Mouse (Mus musculus): ENCODE results near the gene Ric8b. TPM values are rescaled to one million over a fixed set of nuclear protein-coding genes. Genes with fewer than 3 reads are reported as not detected.
A peak's percentile ranks its signal among the peaks of the same experiment; 100 is the strongest.

Ric8b gene
- polyA plus RNA-seq (2014; fragmentation: Nextera tagmentation; extraction: Ambion mirVana) = 21.9 and 22.2 TPM in 2 replicates

DNA sequence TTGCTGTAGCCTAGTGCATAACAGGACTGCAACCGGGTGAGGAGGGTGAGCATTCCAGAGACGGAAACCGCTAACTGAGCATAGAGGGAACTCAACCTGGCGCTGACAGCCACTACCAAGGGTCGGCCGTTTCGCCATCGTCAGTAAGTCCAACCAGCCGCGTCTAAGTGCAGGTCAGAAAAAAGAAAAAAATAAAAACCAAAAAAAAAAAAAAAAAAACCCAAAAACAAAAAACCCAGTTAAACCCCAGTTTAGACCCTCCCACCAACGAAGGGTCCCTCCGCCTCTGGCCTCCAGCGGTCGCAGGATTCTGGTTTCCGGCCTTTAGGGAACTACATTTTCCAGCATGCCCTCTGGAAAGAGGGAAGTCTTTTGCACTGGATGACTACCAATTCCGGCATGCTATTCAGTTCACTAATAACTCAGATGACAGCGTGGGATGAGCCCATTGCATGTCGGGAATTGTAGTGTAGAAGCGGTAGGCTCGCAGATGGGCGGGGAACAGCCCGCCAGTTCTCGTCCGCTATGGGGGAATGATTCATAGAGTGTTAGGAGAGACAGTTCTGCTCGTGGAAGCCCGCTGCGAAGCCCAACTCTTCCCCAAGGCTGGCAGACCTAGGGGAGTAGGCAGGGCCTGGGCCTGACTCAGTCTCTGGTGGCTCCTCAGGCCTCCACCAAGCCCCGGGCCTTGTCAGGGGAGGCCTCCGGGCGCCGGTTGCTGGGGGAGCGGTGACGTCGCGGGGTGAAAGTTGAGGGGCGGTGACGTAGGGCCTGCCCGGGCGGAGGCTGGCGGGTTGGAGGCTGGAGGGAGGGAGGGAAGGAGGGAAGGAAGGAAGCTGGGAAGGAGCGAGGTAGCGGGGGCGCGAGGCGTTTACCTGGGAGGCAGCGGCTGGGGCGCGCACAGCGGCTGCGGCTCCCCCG, at the start of gene Ric8b:
Ric8b (plus strand) TSS at position 807 of the 921 bp plus-strand sequence.
- H3K4me3 ChIP-seq (ENCODE audit: low read depth, low read length) = peak within 1 kb of the TSS; percentile 69
- H3K4me1 ChIP-seq (ENCODE audit: control insufficient read depth, insufficient read depth, low read length) = peaks cover 10% of the 10 kb centered on the region
- H3K36me3 ChIP-seq (ENCODE audit: control insufficient read depth, insufficient read depth, low read length) = no peaks in the 10 kb centered on the region; the same call in 1 of the 2 replicates
- H3K27me3 ChIP-seq (ENCODE audit: control insufficient read depth, insufficient read depth, low read length) = no peaks in the 10 kb centered on the region
- WGBS = under 1% methylated on average over 51 of the region's 51 CpGs
- peak within 1 kb of the TSS; percentile 87 for H3K27ac ChIP-seq (ENCODE audit: low read length)
- peak; percentile 96 for ATAC-seq (ENCODE audit: insufficient number of reproducible peaks, insufficient read depth, low FRiP score, low read depth)
- peak within 1 kb of the TSS; percentile 63 for H3K4me2 ChIP-seq (replicated peaks; ENCODE audit: low read depth, low read length)
- no peaks in the 10 kb centered on the region for H3K9me3 ChIP-seq (ENCODE audit: control insufficient read depth, low read depth, low read length)
- H3K9ac ChIP-seq (replicated peaks; ENCODE audit: low read depth, low read length) = peak within 1 kb of the TSS; percentile 77

DNA sequence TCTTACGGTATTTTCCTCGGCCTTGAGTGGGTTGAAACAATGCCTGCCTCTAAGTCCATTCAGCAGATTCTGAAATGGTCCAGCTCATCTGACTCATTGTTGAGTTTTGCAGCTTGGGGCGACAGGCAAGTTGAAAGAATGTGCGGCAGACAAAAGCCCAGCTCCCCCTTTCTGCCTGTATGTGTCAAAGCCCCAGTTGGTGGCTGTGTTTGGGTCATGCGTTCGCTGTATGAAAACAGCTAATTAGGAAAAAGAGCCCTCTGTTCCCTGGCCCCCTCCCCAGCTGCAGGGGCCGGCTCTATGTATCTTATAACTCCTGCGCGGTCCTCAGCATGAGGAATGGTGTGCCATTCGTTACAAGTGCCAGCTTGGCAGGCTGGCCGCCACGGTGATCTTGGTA, 46.1 kb upstream of the Ric8b start:
- no peak for ATAC-seq (ENCODE audit: insufficient number of reproducible peaks, insufficient read depth, low FRiP score, low read depth)
- no peak overlapping the region for H3K4me2 ChIP-seq (replicated peaks; ENCODE audit: low read depth, low read length)
- no peaks in the 10 kb centered on the region for H3K9me3 ChIP-seq (ENCODE audit: control insufficient read depth, low read depth, low read length)
- no peaks in the 10 kb centered on the region for H3K27me3 ChIP-seq (ENCODE audit: control insufficient read depth, insufficient read depth, low read length)
- WGBS = 56% methylated on average over 12 of the region's 12 CpGs
- H3K4me3 ChIP-seq (ENCODE audit: low read depth, low read length) = no peak overlapping the region
- no peak overlapping the region for H3K9ac ChIP-seq (replicated peaks; ENCODE audit: low read depth, low read length)
- H3K4me1 ChIP-seq (ENCODE audit: control insufficient read depth, insufficient read depth, low read length) = no peaks in the 10 kb centered on the region
- H3K27ac ChIP-seq (ENCODE audit: low read length) = no peak overlapping the region
- H3K36me3 ChIP-seq (ENCODE audit: control insufficient read depth, insufficient read depth, low read length) = no peaks in the 10 kb centered on the region

DNA sequence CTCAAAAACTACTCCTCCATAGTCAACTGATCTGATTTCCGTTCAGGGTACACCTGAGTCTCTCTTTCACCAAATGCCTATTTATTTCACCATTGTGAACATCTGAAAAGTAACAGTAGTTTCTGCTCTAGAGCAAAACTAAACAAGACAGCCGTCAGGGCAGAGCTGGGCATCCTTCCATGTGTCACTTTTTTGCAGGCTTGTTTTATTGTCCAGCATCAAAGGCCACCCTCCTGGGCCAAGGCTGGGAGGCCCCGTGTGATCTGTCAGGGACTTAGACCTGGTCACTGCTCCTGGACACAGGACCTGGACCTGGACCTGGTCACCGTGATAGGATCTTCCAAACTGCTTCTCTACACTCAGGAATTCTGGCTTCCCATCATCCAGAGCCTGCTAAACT, 45.5 kb upstream of the Ric8b start:
- Histone ChIP-seq H3K4me3 (ENCODE audit: low read depth, low read length) (no peak overlapping the region), H3K9me3 (ENCODE audit: control insufficient read depth, low read depth, low read length) (no peaks in the 10 kb centered on the region), H3K4me2 (replicated peaks; ENCODE audit: low read depth, low read length) (no peak overlapping the region), H3K9ac (replicated peaks; ENCODE audit: low read depth, low read length) (no peak overlapping the region), H3K27ac (ENCODE audit: low read length) (no peak overlapping the region), H3K4me1 (ENCODE audit: control insufficient read depth, insufficient read depth, low read length) (no peaks in the 10 kb centered on the region), H3K27me3 (ENCODE audit: control insufficient read depth, insufficient read depth, low read length) (no peaks in the 10 kb centered on the region), H3K36me3 (ENCODE audit: control insufficient read depth, insufficient read depth, low read length) (no peaks in the 10 kb centered on the region)
- no peak for ATAC-seq (ENCODE audit: insufficient number of reproducible peaks, insufficient read depth, low FRiP score, low read depth)
- 69% methylated on average over 4 of the region's 4 CpGs for WGBS

DNA sequence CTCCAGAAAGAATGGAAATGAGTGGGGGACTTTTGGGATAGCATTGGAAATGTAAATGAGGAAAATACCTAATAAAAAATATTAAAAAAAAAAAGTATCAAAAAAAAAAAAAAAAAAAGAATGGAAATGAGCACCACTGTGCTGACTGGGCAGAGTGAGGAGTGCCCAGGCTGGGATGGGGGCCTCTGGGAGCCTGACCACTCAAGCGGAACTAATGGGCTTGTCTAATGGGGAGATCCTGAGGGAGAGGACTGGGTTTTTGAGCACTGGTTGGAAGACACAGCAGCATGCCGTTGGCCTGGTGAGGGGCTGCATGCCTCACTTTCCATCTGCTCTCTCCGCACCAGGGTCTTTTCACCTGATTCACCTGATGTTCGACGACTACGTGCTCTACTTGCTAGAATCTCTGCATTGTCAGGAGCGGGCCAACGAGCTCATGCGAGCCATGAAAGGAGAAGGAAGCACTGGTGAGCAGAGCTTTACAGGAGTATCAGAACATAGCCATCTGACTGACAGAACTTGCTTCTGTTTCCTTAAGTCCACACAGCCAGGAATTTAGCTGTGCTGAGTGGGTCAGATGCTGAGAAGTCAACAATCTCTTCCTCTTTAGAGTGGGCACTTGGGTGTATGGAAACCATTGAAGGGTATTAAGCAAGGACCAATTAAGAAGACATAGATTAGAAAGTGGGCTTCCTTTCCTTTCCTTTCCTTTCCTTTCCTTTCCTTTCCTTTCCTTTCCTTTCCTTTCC, 37.4 kb upstream of the Ric8b start:
- Histone ChIP-seq H3K27me3 (ENCODE audit: control insufficient read depth, insufficient read depth, low read length) (no peaks in the 10 kb centered on the region), H3K4me3 (ENCODE audit: low read depth, low read length) (no peak overlapping the region), H3K9ac (replicated peaks; ENCODE audit: low read depth, low read length) (no peak overlapping the region), H3K27ac (ENCODE audit: low read length) (no peak overlapping the region), H3K4me1 (ENCODE audit: control insufficient read depth, insufficient read depth, low read length) (no peaks in the 10 kb centered on the region), H3K36me3 (ENCODE audit: control insufficient read depth, insufficient read depth, low read length) (no peaks in the 10 kb centered on the region), H3K9me3 (ENCODE audit: control insufficient read depth, low read depth, low read length) (no peaks in the 10 kb centered on the region), H3K4me2 (replicated peaks; ENCODE audit: low read depth, low read length) (no peak overlapping the region)
- WGBS = 78% methylated on average over 9 of the region's 9 CpGs
- ATAC-seq (ENCODE audit: insufficient number of reproducible peaks, insufficient read depth, low FRiP score, low read depth) = no peak

DNA sequence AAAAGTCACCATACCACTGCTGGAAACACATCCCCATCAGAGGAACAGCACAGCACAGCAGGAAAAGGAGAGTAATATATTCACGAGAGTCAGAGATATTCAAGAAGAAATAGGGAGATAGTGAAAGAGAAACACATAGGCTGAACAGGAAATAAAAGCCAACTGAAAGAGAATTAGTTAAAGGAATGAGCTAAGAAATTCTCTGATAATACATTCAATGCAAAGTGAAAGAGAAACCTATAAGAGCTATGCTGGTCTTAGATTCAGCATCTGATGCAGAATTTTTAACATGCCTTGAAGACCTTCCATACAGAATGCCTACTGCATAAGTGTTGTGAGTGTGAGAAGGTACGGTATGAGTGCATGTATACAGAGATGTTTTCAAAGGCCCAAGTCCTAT, 34.9 kb upstream of the Ric8b start:
- Histone ChIP-seq H3K4me2 (replicated peaks; ENCODE audit: low read depth, low read length) (no peak overlapping the region), H3K9me3 (ENCODE audit: control insufficient read depth, low read depth, low read length) (no peaks in the 10 kb centered on the region), H3K9ac (replicated peaks; ENCODE audit: low read depth, low read length) (no peak overlapping the region), H3K4me1 (ENCODE audit: control insufficient read depth, insufficient read depth, low read length) (peaks cover 8% of the 10 kb centered on the region; the same call in 1 of the 2 replicates), H3K27ac (ENCODE audit: low read length) (no peak overlapping the region), H3K27me3 (ENCODE audit: control insufficient read depth, insufficient read depth, low read length) (no peaks in the 10 kb centered on the region), H3K4me3 (ENCODE audit: low read depth, low read length) (no peak overlapping the region), H3K36me3 (ENCODE audit: control insufficient read depth, insufficient read depth, low read length) (no peaks in the 10 kb centered on the region)
- WGBS = 83% methylated on average over 2 of the region's 2 CpGs
- no peak for ATAC-seq (ENCODE audit: insufficient number of reproducible peaks, insufficient read depth, low FRiP score, low read depth)

DNA sequence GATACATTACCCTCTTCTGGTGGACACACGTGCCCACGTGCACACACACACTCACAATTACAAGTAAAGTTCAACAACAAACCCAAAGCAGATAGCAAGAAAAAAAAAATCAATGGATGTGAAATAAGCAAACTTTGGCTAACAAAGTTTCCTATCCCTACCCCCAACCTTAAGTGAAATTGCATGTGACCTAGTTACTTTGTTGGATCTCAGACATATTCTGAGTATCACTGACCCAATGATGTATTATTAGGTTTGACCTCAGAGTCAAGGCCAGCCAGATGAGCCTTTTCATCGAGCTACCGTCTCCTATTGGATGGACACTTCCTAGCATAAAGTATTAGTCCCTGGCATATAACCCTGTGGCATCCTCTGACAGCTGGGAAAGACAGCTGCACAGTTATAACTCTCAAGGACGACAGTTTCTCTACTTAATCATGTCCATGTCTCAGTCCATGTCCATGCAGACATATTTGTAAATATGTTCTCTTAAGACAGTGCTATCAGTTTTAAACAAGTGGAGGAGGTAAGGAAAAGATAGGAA, 32.0 kb upstream of the Ric8b start:
- no peak overlapping the region for H3K27ac ChIP-seq (ENCODE audit: low read length)
- peaks cover 8% of the 10 kb centered on the region; the same call in 1 of the 2 replicates for H3K4me1 ChIP-seq (ENCODE audit: control insufficient read depth, insufficient read depth, low read length)
- H3K4me3 ChIP-seq (ENCODE audit: low read depth, low read length) = no peak overlapping the region
- no peak for ATAC-seq (ENCODE audit: insufficient number of reproducible peaks, insufficient read depth, low FRiP score, low read depth)
- no peaks in the 10 kb centered on the region for H3K27me3 ChIP-seq (ENCODE audit: control insufficient read depth, insufficient read depth, low read length)
- no peaks in the 10 kb centered on the region for H3K9me3 ChIP-seq (ENCODE audit: control insufficient read depth, low read depth, low read length)
- no peak overlapping the region for H3K9ac ChIP-seq (replicated peaks; ENCODE audit: low read depth, low read length)
- H3K4me2 ChIP-seq (replicated peaks; ENCODE audit: low read depth, low read length) = no peak overlapping the region
- no peaks in the 10 kb centered on the region for H3K36me3 ChIP-seq (ENCODE audit: control insufficient read depth, insufficient read depth, low read length)
- WGBS = 48% methylated on average over 5 of the region's 5 CpGs

DNA sequence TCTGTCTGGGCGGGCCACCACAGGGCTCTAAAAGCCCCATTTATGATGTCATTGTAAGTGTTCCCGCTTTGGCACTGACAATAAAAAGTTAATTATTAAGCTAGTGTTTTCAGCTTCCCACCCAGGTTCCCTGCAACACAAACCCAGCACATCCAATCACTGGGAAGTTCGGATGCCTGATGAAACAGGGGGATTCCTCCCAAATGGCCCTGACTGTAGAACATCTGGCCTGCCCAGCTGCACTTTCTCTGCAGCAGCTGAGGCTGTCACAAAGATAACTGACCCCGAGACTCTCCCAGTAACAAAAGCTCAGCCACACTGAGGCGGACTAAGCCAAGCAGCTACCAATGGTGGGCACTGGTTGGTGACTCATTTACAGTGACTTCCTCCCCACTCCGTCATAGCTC, 31.2 kb upstream of the Ric8b start:
- WGBS = 13% methylated on average over 6 of the region's 6 CpGs
- Histone ChIP-seq H3K9ac (replicated peaks; ENCODE audit: low read depth, low read length) (no peak overlapping the region), H3K4me1 (ENCODE audit: control insufficient read depth, insufficient read depth, low read length) (peaks cover 8% of the 10 kb centered on the region; the same call in 1 of the 2 replicates), H3K9me3 (ENCODE audit: control insufficient read depth, low read depth, low read length) (no peaks in the 10 kb centered on the region), H3K36me3 (ENCODE audit: control insufficient read depth, insufficient read depth, low read length) (no peaks in the 10 kb centered on the region), H3K4me3 (ENCODE audit: low read depth, low read length) (no peak overlapping the region), H3K27me3 (ENCODE audit: control insufficient read depth, insufficient read depth, low read length) (no peaks in the 10 kb centered on the region), H3K27ac (ENCODE audit: low read length) (no peak overlapping the region; the same call in 1 of the 2 replicates), H3K4me2 (replicated peaks; ENCODE audit: low read depth, low read length) (peak overlapping the region; percentile 17; the same call in 1 of the 2 replicates)
- peak; percentile 72 for ATAC-seq (ENCODE audit: insufficient number of reproducible peaks, insufficient read depth, low FRiP score, low read depth)

DNA sequence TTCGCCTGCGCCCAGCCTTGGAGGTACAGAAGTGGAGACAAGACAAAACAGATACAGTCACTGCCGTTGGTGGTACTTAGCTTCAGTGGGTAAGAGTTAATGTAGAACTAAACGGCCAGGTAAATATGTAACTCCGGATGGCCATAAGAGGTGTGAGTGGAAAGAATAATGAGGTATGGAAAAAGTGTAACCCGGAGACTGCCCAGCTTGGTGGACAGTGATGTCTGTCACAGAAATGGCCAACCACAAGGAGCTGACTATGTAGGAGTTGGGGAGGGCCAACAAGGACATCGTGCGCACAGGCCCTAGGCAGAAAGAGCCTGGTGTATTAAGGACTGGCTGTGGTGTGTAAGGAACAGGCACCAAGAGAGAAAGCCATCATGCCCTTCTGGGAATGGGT, 30.6 kb upstream of the Ric8b start:
- Histone ChIP-seq H3K36me3 (ENCODE audit: control insufficient read depth, insufficient read depth, low read length) (no peaks in the 10 kb centered on the region), H3K4me3 (ENCODE audit: low read depth, low read length) (no peak overlapping the region), H3K4me1 (ENCODE audit: control insufficient read depth, insufficient read depth, low read length) (peaks cover 8% of the 10 kb centered on the region; the same call in 1 of the 2 replicates), H3K4me2 (replicated peaks; ENCODE audit: low read depth, low read length) (peak overlapping the region; percentile 17; the same call in 1 of the 2 replicates), H3K27me3 (ENCODE audit: control insufficient read depth, insufficient read depth, low read length) (no peaks in the 10 kb centered on the region), H3K9me3 (ENCODE audit: control insufficient read depth, low read depth, low read length) (no peaks in the 10 kb centered on the region), H3K9ac (replicated peaks; ENCODE audit: low read depth, low read length) (no peak overlapping the region), H3K27ac (ENCODE audit: low read length) (no peak overlapping the region; the same call in 1 of the 2 replicates)
- 0 out of 2 replicates have a peak, but pooled peaks have one; percentile 34 for ATAC-seq (ENCODE audit: insufficient number of reproducible peaks, insufficient read depth, low FRiP score, low read depth)
- 68% methylated on average over 8 of the region's 8 CpGs for WGBS

All from stomach, embryonic 14.5 days (tissue).